Mouse (Mus musculus): ENCODE results near the gene Chsy1. TPM values are rescaled to one million over a fixed set of nuclear protein-coding genes. Genes with fewer than 3 reads are reported as not detected.

Gene Chsy1
- total RNA-seq, 4 experiments from 2014 or later: 11.3 to 14.5 (median 11.5) TPM

DNA sequence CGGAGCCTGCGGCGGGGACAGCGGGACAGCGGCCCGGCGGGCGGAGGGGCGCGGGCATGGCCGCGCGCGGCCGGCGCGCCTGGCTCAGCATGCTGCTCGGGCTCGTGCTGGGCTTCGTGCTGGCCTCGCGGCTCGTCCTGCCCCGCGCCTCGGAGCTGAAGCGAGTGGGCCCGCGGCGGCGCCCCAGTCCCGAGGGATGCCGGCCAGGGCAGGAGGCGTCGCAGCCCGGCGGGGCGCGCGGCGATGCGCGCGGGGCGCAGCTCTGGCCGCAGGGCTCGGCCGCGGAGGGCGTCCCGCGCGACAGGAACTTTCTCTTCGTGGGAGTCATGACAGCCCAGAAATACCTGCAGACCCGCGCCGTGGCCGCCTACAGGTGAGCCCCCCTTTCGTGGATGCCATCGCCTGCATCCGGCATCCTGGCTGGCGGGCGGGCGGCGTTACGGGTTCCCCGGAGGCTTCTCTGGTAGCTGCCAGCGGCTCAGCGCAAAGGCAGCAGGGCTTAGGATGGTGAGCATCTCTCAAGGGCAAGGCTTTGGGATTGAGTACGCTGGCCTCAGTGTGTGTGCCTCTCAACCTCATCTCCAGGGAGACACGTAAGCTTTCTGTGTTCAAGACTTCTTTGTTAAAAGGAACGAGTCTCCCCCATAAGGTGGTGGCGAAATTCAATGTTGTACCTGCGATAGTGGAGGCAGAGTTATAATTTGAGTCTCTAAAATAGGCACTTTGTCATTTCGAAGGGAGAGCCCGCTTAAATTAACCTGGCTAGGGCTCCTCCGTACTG lies 730 bp downstream of the Chsy1 start:
- no peak for DNase-seq (ENCODE audit: low spot score)

- no peak for DNase-seq (ENCODE audit: low spot score)
These were observed 1.4 kb downstream of the Chsy1 start for GRCm38 (mm10) chr7:66110636-66111112.

- DNase-seq (ENCODE audit: low spot score): no peak
These were observed 1.9 kb downstream of the Chsy1 start for GRCm38 (mm10) chr7:66111211-66111610.

DNA sequence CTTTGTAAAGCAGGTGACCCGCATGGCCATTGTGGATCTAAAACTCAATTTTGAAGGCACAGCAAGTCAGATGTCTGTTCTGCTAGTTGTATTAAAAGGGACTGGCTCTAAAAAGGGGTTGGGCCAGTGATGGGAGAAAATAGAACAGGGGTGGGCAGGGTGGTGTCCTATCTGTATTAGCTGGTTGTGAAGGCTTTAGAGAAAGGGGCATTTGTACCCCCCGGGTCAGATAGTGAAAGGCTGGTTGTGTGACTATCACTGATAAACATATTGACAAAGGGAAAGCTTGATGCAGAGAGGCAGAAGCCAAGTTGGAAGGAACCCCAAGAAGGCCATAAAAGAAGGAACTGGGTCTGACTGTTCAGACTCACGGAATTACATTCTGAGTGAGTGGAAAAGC lies 4.2 kb downstream of the Chsy1 start:
- no peak for DNase-seq (ENCODE audit: low spot score)

DNA sequence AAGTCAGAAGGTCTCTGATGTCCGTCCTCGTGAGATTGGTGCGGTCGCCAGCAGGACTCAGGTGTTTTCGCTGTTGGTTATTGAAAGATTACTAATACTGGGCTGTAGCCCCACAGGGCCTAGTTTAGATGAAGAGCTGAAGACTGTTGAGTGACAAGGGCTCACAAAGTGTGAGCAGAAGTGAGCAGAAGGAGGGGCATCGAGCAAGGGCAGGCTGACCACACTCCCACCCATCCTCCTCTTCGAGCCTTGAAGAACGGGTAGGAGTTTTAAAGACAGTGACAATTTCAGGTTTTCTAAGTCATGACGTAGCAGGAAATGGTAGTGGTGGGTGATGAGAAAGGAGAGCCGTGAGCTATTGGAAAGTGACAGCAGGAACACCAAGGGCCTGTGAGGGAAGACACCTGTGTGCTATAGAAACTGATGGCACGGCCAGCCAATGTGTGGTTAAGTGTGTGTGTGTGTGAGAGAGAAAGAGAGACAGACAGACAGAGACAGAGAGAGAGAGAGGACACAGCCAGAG lies 6.6 kb downstream of the Chsy1 start:
- DNase-seq (ENCODE audit: low spot score): no peak

GRCm38 (mm10) chr7:66116906-66117482 lies 7.7 kb downstream of the Chsy1 start:
- no peak for DNase-seq (ENCODE audit: low spot score)

- DNase-seq (ENCODE audit: low spot score): no peak
These were observed 8.7 kb downstream of the Chsy1 start for GRCm38 (mm10) chr7:66118046-66118445.

DNA sequence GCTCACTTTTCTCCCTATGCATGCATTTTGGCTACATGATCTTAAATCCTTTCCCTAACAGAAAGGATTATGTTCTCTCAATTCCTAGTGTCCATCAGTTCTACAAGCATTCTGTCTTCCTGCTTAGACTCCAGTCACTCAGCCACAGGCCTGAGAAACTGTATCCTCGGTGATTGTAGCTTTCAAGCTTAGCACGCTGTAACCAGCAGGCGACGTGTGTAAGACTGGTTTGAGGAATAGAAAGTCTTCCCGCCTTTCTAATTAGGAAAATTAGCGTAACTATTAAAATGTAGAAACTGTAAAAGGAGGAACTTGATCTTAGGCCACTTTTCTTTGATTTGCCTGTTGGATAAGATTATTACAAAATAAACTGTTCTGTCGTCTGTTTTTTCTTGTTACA lies 9.5 kb downstream of the Chsy1 start:
- no peak for DNase-seq (ENCODE audit: low spot score)

DNA sequence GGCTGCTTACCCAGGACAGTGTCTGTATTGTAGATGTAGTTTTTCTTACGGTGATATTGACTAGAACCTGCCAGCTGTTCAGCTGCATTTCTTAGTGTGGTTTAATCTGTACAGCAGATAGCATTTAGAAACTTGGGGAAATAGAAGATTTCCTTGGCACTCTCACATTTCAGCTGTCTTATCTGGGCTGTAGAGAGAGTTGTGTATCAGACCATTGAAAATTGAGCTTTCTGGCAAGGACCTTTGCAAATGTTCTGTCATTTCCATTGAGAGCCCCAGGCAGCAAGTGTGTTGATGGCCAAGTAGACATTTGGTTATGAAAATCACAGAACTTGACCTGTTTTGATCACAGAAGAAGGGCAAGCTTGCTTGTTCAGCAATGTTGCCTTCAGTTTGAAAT lies 10.8 kb downstream of the Chsy1 start:
- no peak for DNase-seq (ENCODE audit: low spot score)

DNA sequence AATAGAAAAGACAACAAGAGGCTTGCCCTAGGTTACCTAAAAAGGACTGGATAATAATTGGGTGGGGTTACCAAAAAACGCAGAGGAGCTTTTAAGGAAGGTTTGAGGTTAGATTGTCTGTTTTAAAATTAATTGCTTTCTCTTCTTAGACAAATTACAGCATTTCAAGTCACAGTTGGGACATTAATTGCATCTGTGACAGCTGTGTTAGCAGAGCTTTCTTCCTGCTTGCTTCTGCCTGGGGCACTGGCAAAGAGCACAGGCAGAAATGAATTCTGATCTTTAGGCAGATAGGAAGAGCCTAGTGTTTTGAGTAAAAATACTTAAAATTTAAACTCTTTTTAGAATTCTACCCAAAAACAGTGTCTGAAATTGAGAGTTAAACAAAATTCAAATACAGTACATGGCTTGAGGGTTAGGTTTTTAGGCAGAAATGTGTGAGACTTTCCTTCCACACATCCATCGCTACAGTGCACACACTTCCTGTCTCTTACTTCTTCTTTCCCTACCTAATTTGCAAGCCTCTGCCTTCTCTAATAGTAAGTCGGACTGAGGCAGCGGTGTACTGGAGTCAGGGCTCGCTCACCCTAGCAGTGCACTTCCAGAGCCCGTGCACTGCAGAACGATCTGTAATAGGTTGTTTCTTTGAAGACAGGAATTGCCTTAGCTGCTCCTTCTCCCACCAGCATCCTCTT lies 11.5 kb downstream of the Chsy1 start:
- DNase-seq (ENCODE audit: low spot score): no peak

- DNase-seq (ENCODE audit: low spot score): no peak
These were observed 15.2 kb downstream of the Chsy1 start for GRCm38 (mm10) chr7:66124551-66124968.

DNA sequence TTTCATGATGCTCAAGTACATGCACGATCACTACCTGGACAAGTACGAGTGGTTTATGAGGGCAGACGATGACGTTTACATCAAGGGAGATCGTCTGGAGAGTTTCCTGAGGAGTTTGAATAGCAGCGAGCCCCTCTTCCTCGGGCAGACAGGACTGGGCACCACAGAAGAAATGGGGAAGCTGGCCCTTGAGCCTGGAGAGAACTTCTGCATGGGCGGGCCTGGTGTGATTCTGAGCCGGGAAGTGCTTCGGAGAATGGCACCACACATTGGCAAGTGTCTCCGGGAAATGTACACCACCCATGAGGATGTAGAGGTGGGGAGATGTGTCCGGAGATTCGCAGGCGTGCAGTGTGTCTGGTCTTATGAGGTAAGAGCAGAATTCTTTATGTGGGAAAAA lies 16.1 kb downstream of the Chsy1 start:
- no peak for DNase-seq (ENCODE audit: low spot score)

- DNase-seq (ENCODE audit: low spot score): no peak
These were observed 18.8 kb downstream of the Chsy1 start for GRCm38 (mm10) chr7:66127951-66128645.

DNA sequence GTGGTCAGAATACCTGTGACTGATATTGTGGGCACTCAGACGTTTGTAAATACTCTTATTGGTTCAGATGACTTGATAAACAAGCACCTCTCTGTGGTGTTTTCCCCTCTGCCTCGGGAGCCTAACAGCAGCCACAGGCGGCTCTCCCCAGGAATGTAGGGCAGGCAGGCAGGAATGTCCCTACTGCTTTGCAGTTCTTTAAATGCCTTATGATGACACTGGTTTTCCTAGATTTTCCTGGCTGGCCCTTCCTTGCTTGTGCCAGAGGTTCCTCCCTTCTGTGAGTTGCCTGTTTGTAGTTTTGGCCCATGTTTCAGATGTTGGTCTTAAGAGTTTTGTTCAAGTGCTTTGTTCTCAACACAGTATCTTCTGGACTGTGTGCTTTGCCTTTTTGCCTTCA lies 19.5 kb downstream of the Chsy1 start:
- no peak for DNase-seq (ENCODE audit: low spot score)

DNA sequence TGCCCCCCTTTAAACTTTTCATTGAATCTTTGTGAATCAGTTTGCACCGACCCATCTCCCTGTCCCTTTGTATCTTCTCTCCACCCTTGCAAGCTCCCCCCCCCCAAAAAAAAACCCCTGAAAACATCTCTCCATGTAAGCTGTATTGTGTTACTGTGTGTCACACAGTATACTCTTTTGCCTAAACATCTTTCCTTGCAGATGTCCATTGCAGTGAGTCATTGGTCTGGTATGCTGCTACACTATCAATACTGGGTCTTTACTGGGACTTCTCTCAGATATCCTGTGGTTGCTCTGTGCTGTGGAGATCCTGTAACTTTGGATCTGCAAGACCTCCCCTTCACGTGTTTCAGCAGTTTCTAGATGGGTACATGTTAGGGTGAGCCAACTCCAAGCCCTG lies 21.0 kb downstream of the Chsy1 start:
- DNase-seq (ENCODE audit: low spot score): no peak

DNA sequence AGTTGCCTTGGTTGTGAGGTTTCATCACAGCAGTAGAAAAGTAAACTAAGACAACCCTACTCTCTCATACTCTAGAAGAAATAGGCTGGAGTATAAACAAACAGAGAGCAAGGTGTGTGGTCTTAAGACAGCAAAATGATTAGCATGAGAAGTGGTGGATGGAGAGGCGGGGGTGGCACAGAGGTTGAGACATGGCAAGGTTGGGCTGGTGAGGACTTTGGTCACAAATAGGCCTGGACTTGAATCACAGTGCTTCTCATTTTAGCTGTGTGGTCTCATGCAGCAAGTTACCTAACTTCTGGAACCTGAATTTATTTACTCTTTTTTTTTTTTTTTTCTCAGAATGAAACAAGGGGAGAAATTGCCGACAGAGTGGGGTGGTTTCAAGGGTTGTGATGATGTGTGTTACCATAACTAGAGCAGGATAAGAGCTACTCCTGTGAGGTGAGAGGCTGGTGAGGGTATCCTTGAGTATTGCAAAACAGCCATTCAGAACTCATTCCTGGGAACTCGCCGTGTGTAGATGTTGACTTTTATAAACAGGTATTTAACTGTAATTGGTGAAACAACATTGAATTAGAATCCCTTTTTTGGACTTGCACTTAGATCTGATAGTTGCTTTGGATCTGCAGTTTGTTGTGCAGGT lies 22.6 kb downstream of the Chsy1 start:
- no peak for DNase-seq (ENCODE audit: low spot score)

GRCm38 (mm10) chr7:66134154-66134553 lies 24.8 kb downstream of the Chsy1 start:
- DNase-seq (ENCODE audit: low spot score): no peak

- DNase-seq (ENCODE audit: low spot score): peak; percentile 48
These were observed 26.3 kb downstream of the Chsy1 start for GRCm38 (mm10) chr7:66135644-66136043.

- no peak for DNase-seq (ENCODE audit: low spot score)
These were observed 26.9 kb downstream of the Chsy1 start for GRCm38 (mm10) chr7:66136187-66136586.

- DNase-seq (ENCODE audit: low spot score): no peak
These were observed 28.0 kb downstream of the Chsy1 start for GRCm38 (mm10) chr7:66137309-66137708.

DNA sequence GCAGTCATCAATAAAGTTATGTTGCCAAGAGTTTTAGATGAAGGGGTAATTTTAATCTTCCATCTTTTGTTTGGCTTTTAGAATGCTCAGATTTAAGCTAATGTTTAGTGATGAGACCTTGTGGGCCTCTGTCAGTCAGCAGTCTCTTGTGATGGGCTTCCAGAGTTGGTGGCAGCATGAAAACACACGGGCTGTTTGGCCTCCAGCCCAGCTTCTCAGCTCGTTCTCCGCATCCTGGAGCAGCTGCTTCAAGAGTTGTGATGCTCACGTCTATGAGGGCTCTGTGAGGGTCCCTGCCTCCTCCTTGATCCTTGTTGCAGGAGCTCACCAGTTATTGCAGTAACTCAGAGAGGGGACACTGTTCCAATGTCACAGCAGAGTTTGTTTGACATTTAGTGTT lies 29.0 kb downstream of the Chsy1 start:
- no peak for DNase-seq (ENCODE audit: low spot score)
